Mouse (Mus musculus) MEL (cell line): ENCODE measurements around the gene Rftn2. TPM values are rescaled to one million over a fixed set of nuclear protein-coding genes. Genes with fewer than 3 reads are reported as not detected.

Source experiments
- DNase-seq: peaks from one replicate; pipeline ENCODE4 v3.0.0; 2011; ENCODE audit warnings: low read depth, low spot score
- H3K27ac ChIP-seq: 2 replicates; pipeline ENCODE4 v1.5.1; 2012; ENCODE audit warnings: low read depth, mild to moderate bottlenecking, control low read depth, low read length, moderate library complexity; ENCODE audit not compliant: control insufficient read depth
- H3K27me3 ChIP-seq, 2 experiments: fragments of 150-350 bp in 1 of 2; sonication (generic) in 1 of 2; 2 replicates each; pipeline ENCODE4 v1.6.1; 2012; ENCODE audit warnings: low read length in 2 of 2, mild to moderate bottlenecking in 2 of 2, improper control_type of control experiment in 1 of 2, moderate library complexity in 1 of 2; ENCODE audit not compliant: insufficient read depth in 2 of 2, control insufficient read depth in 1 of 2
- H3K36me3 ChIP-seq, 2 experiments: 2 replicates each; pipeline ENCODE4 v1.6.1; 2012 to 2014; ENCODE audit warnings: low read length in 2 of 2, improper control_type of control experiment in 1 of 2, inconsistent platforms in 1 of 2, mild to moderate bottlenecking in 1 of 2; ENCODE audit not compliant: insufficient read depth in 2 of 2, control insufficient read depth in 1 of 2
- H3K4me1 ChIP-seq, 2 experiments: fragments of 150-350 bp in 1 of 2; sonication (generic) in 1 of 2; 2 replicates each; pipeline ENCODE4 v1.6.1; 2012; ENCODE audit warnings: low read length in 2 of 2, improper control_type of control experiment in 1 of 2, mild to moderate bottlenecking in 1 of 2; ENCODE audit not compliant: insufficient read depth in 2 of 2, control insufficient read depth in 1 of 2
- H3K4me3 ChIP-seq, 2 experiments: fragments of 150-350 bp in 1 of 2; sonication (generic) in 1 of 2; 2 replicates each; pipeline ENCODE4 v1.5.1; 2012; ENCODE audit warnings: low read depth in 2 of 2, low read length in 2 of 2, mild to moderate bottlenecking in 2 of 2, moderate library complexity in 2 of 2, control low read depth in 1 of 2, improper control_type of control experiment in 1 of 2; ENCODE audit not compliant: control insufficient read depth in 1 of 2, insufficient read depth in 1 of 2
- H3K79me2 ChIP-seq: 2 replicates; pipeline ENCODE4 v1.6.1; 2012; ENCODE audit warnings: mild to moderate bottlenecking, low read length, moderate library complexity; ENCODE audit not compliant: control insufficient read depth, poor library complexity, insufficient read depth
- H3K9ac ChIP-seq: 2 replicates; pipeline ENCODE4 v1.6.1; 2012; ENCODE audit warnings: low read depth, mild to moderate bottlenecking, control low read depth, low read length, moderate library complexity; ENCODE audit not compliant: control insufficient read depth, poor library complexity, severe bottlenecking
- H3K9me3 ChIP-seq: fragments of 150-350 bp; sonication (generic); replicated peaks from 2 replicates; pipeline ENCODE4 v1.6.1; 2012; ENCODE audit warnings: mild to moderate bottlenecking, low read length, improper control_type of control experiment, moderate library complexity; ENCODE audit not compliant: insufficient read depth
- BHLHE40 ChIP-seq: IDR thresholded peaks from 2 replicates; pipeline ENCODE4 v1.6.1; 2012; ENCODE audit warnings: low read depth, mild to moderate bottlenecking, inconsistent platforms, low read length, improper control_type of control experiment, borderline replicate concordance
- CHD2 ChIP-seq: IDR thresholded peaks from 2 replicates; pipeline ENCODE4 v1.6.1; 2011; ENCODE audit warnings: low read length, improper control_type of control experiment
- CTCF ChIP-seq, 3 experiments: IDR thresholded peaks in 2 of 3; conservative IDR thresholded peaks in 1 of 3; 2 replicates each; pipeline ENCODE4 v1.5.1; 2011 to 2012; ENCODE audit warnings: low read length in 3 of 3, low read depth in 2 of 3, mild to moderate bottlenecking in 2 of 3, improper control_type of control experiment in 1 of 3, inconsistent platforms in 1 of 3, mixed read lengths in 1 of 3, moderate library complexity in 1 of 3; ENCODE audit not compliant: control insufficient read depth in 1 of 3, insufficient read depth in 1 of 3, poor library complexity in 1 of 3, severe bottlenecking in 1 of 3
- ETS1 ChIP-seq: IDR thresholded peaks from 2 replicates; pipeline ENCODE4 v1.6.1; 2012; ENCODE audit warnings: low read depth, mild to moderate bottlenecking, inconsistent platforms, low read length, improper control_type of control experiment, moderate library complexity
- GABPA ChIP-seq: IDR thresholded peaks from 2 replicates; pipeline ENCODE4 v1.6.1; 2012; ENCODE audit warnings: low read depth, mild to moderate bottlenecking, inconsistent platforms, low read length, improper control_type of control experiment, moderate library complexity
- GATA1 ChIP-seq: IDR thresholded peaks from 2 replicates; pipeline ENCODE4 v1.6.1; 2011; ENCODE audit warnings: low read depth, low read length, improper control_type of control experiment
- MAZ ChIP-seq: IDR thresholded peaks from 2 replicates; pipeline ENCODE4 v1.6.1; 2012; ENCODE audit warnings: low read depth, mild to moderate bottlenecking, inconsistent platforms, low read length, improper control_type of control experiment
- MEF2A ChIP-seq: IDR thresholded peaks from 2 replicates; pipeline ENCODE4 v1.6.1; 2014; ENCODE audit warnings: low read depth, mild to moderate bottlenecking, inconsistent platforms, low read length, improper control_type of control experiment; ENCODE audit not compliant: poor library complexity, insufficient replicate concordance, severe bottlenecking; ENCODE audit errors: extremely low read depth
- MYC ChIP-seq: IDR thresholded peaks from 2 replicates; pipeline ENCODE4 v1.6.1; 2011; ENCODE audit warnings: low read depth, mild to moderate bottlenecking, low read length, improper control_type of control experiment, moderate library complexity
- NELFE ChIP-seq: IDR thresholded peaks from 2 replicates; pipeline ENCODE4 v1.6.1; 2011; ENCODE audit warnings: low read depth, low read length, improper control_type of control experiment
- RAD21 ChIP-seq: IDR thresholded peaks from 2 replicates; pipeline ENCODE4 v1.6.1; 2011; ENCODE audit warnings: mild to moderate bottlenecking, low read depth, low read length, improper control_type of control experiment
- SMC3 ChIP-seq: IDR thresholded peaks from 2 replicates; pipeline ENCODE4 v1.6.1; 2011; ENCODE audit warnings: low read depth, low read length, improper control_type of control experiment
- TAL1 ChIP-seq: IDR thresholded peaks from 2 replicates; pipeline ENCODE4 v1.6.1; 2012; ENCODE audit warnings: mild to moderate bottlenecking, inconsistent platforms, low read length, moderate library complexity, mixed read lengths
- TCF12 ChIP-seq: IDR thresholded peaks from 2 replicates; pipeline ENCODE4 v1.6.1; 2014; ENCODE audit warnings: low read depth, mild to moderate bottlenecking, inconsistent platforms, low read length, improper control_type of control experiment, moderate library complexity
- USF1 ChIP-seq: IDR thresholded peaks from 2 replicates; pipeline ENCODE4 v1.6.1; 2014; ENCODE audit warnings: low read depth, mild to moderate bottlenecking, inconsistent platforms, low read length, improper control_type of control experiment, moderate library complexity
- USF2 ChIP-seq, 2 experiments: IDR thresholded peaks; 2 replicates each; pipeline ENCODE4 v1.6.1; 2011 to 2012; ENCODE audit warnings: improper control_type of control experiment in 2 of 2, low read length in 2 of 2, borderline replicate concordance in 1 of 2, inconsistent platforms in 1 of 2, low read depth in 1 of 2, mild to moderate bottlenecking in 1 of 2; ENCODE audit not compliant: insufficient read depth in 1 of 2
- ZC3H11A ChIP-seq: IDR thresholded peaks from 2 replicates; pipeline ENCODE4 v1.6.1; 2012; ENCODE audit warnings: low read depth, mild to moderate bottlenecking, inconsistent platforms, low read length, improper control_type of control experiment
- ZKSCAN1 ChIP-seq: IDR thresholded peaks from 2 replicates; pipeline ENCODE4 v1.6.1; 2012; ENCODE audit warnings: low read depth, mild to moderate bottlenecking, inconsistent platforms, low read length, improper control_type of control experiment, moderate library complexity
- polyA plus RNA-seq, 2 experiments: library from polyadenylated mRNA; stranded (reverse) in 1 of 2; unstranded in 1 of 2; fragments of >175 nt in 1 of 2; fragments of >200 nt in 1 of 2; gene quantifications; 2 replicates each; pipeline versions ENCODE4 v1.2.1 to v1.2.4; 2012; ENCODE audit warnings: low replicate concordance in 2 of 2, low read depth in 1 of 2; ENCODE audit not compliant: insufficient read length in 2 of 2, insufficient read depth in 1 of 2, missing spikeins in 1 of 2
- total RNA-seq: library from RNA; depleted of rRNA; stranded (reverse); fragments of 300-350 nt; gene quantifications from 2 replicates; pipeline ENCODE4 v1.2.3, GENCODE M21; 2012

The Rftn2 gene
- total and polyA plus RNA-seq, 3 experiments: 0.01 TPM; not detected in 2

DNA sequence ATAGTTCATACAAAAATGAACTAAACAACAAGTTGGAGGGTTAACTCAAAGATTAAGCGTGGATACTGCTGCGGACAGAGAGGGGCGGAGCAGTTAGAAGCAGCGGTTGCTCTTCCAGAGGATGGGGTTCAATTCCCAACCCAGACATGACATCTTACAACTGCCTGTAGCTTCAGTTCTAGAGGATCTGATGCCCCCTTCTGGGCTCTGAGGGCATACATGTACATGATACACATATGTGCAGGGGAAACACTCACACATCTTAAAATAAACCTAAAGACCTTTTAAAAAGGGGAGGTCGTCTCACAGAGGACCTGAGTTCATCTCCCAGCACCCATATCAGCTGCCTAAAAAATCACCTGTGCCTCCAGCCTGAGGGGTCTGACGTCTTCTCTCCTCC is 40.9 kb downstream of the Rftn2 start:
- no peaks in the 10 kb centered on the region for H3K9me3 ChIP-seq
- no peaks in the 10 kb centered on the region for H3K79me2 ChIP-seq
- no peak overlapping the region for H3K9ac ChIP-seq
- no peaks in the 10 kb centered on the region for H3K27me3 ChIP-seq
- peak; percentile 48 for DNase-seq
- TF ChIP-seq ZKSCAN1: no peak
- TF ChIP-seq MAZ: no peak
- TF ChIP-seq RAD21: peak; percentile 49
- TF ChIP-seq ETS1: no peak
- peak; percentile 36 for TF ChIP-seq ZC3H11A
- peak; percentile 54 for TF ChIP-seq SMC3
- TF ChIP-seq CTCF (IDR thresholded peaks at IDR 0.05 in 2 of 3, conservative IDR thresholded peaks at IDR 0.05 in 1 of 3; ENCODE audit: control insufficient read depth in 1 of 3, insufficient read depth in 1 of 3, low read depth in 2 of 3, low read length in 3 of 3, poor library complexity in 1 of 3, severe bottlenecking in 1 of 3): peak; percentile 23 to 55 (median 33); a peak in 5 of 6 replicates
- TF ChIP-seq TCF12: no peak
- no peak for TF ChIP-seq GABPA
- no peak for TF ChIP-seq CHD2
- no peak for TF ChIP-seq TAL1
- TF ChIP-seq NELFE: no peak
- H3K4me3 ChIP-seq: no peak overlapping the region
- no peak overlapping the region for H3K27ac ChIP-seq
- H3K4me1 ChIP-seq: no peaks in the 10 kb centered on the region
- H3K36me3 ChIP-seq: no peaks in the 10 kb centered on the region

DNA sequence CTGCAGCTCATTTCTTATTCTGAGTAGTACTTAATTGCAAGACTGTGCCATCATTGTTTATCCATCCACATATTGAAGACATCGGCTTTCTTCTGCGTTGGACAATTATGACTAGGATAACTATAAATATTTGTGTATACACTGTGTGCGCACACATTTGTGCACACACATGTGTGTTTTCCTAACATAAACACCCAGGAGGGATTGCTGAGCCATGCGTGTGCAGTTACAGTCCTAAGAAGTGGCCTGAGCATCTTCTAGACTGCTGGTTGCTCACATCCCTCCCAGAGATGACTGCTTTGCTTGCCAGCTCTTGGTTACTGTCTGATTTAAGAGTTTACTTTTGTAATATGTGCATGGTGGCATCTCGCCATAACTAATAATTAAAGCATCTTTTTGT is 44.2 kb downstream of the Rftn2 start:
- Histone ChIP-seq H3K4me3 (no peak overlapping the region), H3K4me1 (no peaks in the 10 kb centered on the region), H3K9me3 (no peaks in the 10 kb centered on the region), H3K36me3 (no peaks in the 10 kb centered on the region), H3K79me2 (no peaks in the 10 kb centered on the region), H3K27me3 (no peaks in the 10 kb centered on the region; a peak in 1 of 4 replicates), H3K9ac (no peak overlapping the region), H3K27ac (no peak overlapping the region)
- DNase-seq: no peak
- TF ChIP-seq NELFE (no peak), USF2 (IDR thresholded peaks at IDR 0.05; ENCODE audit: borderline replicate concordance in 1 of 2, insufficient read depth in 1 of 2, low read depth in 1 of 2, low read length in 2 of 2) (no peak), ZC3H11A (no peak), GATA1 (no peak), MYC (no peak), USF1 (no peak), BHLHE40 (no peak), CHD2 (no peak), GABPA (no peak), MEF2A (no peak)
